Mouse (Mus musculus) heart, postnatal 25 days (tissue): ENCODE data around the gene Eps15. TPM values are rescaled to one million over a fixed set of nuclear protein-coding genes. Genes with fewer than 3 reads are reported as not detected.

ENCODE experiments used
- DNase-seq: peaks from one replicate; pipeline ENCODE4 v3.0.0; 2022; ENCODE audit warnings: low spot score
- intact Hi-C: fragments of 180-260 bp; cut with DNase I; formaldehyde crosslinking; loops from one replicate; pipeline ENCODE4 v1.15.1; 2025
- total RNA-seq, 2 experiments: library from RNA; stranded (reverse); gene quantifications; 2 replicates each; pipeline ENCODE4 v1.2.3; 2021

Eps15 gene
- total RNA-seq, 2 experiments from 2014 or later: 42.6 to 47.6 TPM

- intact Hi-C loops: no loop called here
- no peak for DNase-seq
These were observed 141.5 kb downstream of the Eps15 start for GRCm38 (mm10) chr4:109421608-109422007.

- no peak for DNase-seq
- intact Hi-C loops: no loop called here
These were observed 142.4 kb downstream of the Eps15 start for GRCm38 (mm10) chr4:109422436-109422835.

GRCm38 (mm10) chr4:109423438-109423837 is 143.4 kb downstream of the Eps15 start:
- DNase-seq: no peak
- intact Hi-C loops: no loop called here

- no peak for DNase-seq
- intact Hi-C loops: no loop called here
These were observed 147.0 kb downstream of the Eps15 start for GRCm38 (mm10) chr4:109427058-109427457.

- no peak for DNase-seq
- intact Hi-C loops: loop anchor here (10.0 kb wide), 1 partner anchor 275 kb away; no protein-coding TSS in a partner anchor
These were observed 150.2 kb downstream of the Eps15 start for GRCm38 (mm10) chr4:109430250-109430649.

GRCm38 (mm10) chr4:109430854-109431253 is 150.8 kb downstream of the Eps15 start:
- peak; percentile 33 for DNase-seq
- intact Hi-C loops: loop anchor here (10.0 kb wide), 1 partner anchor 274 kb away; no protein-coding TSS in a partner anchor

- intact Hi-C loops: loop anchor here (10.0 kb wide), 1 partner anchor 272 kb away; no protein-coding TSS in a partner anchor
- DNase-seq: no peak
These were observed 152.8 kb downstream of the Eps15 start for GRCm38 (mm10) chr4:109432668-109433375.

- intact Hi-C loops: loop anchor here (10.0 kb wide), 1 partner anchor 271 kb away; no protein-coding TSS in a partner anchor
- no peak for DNase-seq
These were observed 153.6 kb downstream of the Eps15 start for GRCm38 (mm10) chr4:109433641-109434040.

GRCm38 (mm10) chr4:109434256-109434655 is 154.2 kb downstream of the Eps15 start:
- DNase-seq: no peak
- intact Hi-C loops: loop anchor here (10.0 kb wide), 1 partner anchor 271 kb away; no protein-coding TSS in a partner anchor

Other genes starting within 250 kb of the Eps15 start
- gene Osbpl9, start 78.0 kb upstream of the Eps15 start, total RNA-seq: 100 to 1,000 TPM; 104 to 105 TPM
- gene Calr4, start 45.8 kb upstream of the Eps15 start, total RNA-seq: under 1 TPM in 1 of 2 experiments, not detected in 1; 0.59 TPM
- gene Ttc39a, start 126.4 kb downstream of the Eps15 start, total RNA-seq: 1 to 10 TPM; 1.1 to 2.1 TPM
- 100 to 1,000 TPM; 104 to 106 TPM for gene Rnf11, start 204.5 kb downstream of the Eps15 start, total RNA-seq